Mouse (Mus musculus): ENCODE data around the gene Fhad1. TPM values are rescaled to one million over a fixed set of nuclear protein-coding genes. Genes with fewer than 3 reads are reported as not detected.
"Not testable (repeated sequence)": the region's sequence is repeated elsewhere in the genome, so short reads cannot be mapped to it uniquely, and the experiment has no call there.

The Fhad1 gene
- total RNA-seq, 2 experiments from 2014 or later: 2.7 to 2.9 TPM

DNA sequence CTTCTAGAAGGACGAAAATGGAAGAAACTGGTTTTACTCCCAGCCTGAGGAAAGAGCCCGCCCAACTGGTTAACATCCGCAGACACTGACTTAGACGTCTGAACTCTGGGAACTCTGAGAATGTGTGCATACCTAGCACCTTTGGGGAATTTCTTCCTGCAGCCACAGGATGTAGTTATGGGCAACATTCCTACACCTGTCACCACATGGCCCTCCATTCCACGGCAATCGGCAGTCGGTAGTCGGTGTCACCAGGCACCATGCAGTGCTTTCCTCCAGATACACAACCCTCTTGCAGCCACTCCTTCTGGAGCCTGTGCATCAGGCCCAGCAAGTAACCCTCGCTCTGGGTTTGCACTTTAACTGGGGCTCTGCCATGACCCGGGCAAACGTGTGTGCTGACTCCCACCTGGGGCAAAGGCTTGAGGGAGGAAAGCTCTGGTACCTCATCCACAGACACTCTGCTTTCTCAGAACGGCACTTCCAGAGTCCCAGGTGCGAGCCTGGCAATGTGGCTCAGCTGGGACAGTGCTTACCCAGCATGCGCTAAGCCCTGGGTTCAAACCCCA, 30.8 kb upstream of the Fhad1 start:
- intact Hi-C loops (cut with DNase I): no loop called here

DNA sequence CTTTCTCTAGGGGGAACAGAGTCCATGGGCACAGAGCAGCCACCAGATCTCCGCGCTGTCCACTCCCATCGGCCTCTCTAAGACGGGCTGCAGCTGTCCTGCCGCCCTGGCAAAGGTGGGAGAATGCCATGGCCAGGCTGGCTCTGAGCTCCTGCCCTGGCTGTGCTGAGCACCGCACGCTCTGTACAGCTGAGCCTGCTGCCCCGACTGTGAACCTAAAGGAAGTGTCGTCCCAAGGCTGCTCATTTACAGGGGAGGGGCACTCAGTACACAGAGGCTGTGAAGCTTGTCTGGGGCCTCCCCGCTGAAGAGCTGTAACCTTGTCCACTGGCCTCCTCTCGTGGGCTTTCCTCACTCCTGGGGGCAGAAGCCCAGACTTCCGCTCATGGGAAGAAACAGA, 29.6 kb upstream of the Fhad1 start:
- no peak for DNase-seq (ENCODE audit: low spot score in 2 of 2)
- intact Hi-C loops (cut with DNase I): no loop called here

More for the DNA sequence above, 30.8 kb upstream of the Fhad1 start:
- no peak for DNase-seq (ENCODE audit: low spot score in 2 of 2)

DNA sequence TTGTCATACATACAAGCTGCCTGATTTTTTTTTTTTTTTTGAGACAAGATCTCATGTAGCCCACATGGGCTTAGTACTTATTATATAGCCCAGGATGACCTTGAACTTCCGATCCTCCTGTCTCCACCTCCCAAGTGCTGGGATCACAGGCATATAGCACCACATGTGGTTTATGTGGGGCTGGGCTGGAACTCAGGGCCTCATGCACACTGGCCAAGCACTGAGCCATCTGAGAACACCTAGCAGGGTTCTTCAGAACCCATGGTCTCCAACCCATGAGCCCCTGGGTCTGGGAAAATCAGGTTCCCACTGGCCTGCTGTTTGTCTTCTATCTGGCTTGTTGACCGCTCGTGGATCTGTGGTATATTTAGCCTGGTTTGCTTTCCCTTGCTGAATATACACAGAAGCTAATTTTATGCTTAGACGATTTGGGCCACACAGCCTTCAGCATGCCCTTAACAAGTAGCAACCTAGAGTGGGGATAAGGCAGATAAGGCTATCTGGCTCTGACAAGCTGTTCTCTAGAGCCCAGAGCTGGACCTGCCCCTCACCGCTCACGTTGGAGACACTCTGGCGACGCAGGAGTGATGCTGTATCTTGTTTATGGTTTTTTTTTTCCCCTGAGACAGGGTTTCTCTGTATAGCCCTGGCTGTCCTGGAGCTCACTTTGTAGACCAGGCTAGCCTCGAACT, 24.9 kb upstream of the Fhad1 start:
- no peak for DNase-seq (ENCODE audit: low spot score in 2 of 2)
- intact Hi-C loops (cut with DNase I): no loop called here

DNA sequence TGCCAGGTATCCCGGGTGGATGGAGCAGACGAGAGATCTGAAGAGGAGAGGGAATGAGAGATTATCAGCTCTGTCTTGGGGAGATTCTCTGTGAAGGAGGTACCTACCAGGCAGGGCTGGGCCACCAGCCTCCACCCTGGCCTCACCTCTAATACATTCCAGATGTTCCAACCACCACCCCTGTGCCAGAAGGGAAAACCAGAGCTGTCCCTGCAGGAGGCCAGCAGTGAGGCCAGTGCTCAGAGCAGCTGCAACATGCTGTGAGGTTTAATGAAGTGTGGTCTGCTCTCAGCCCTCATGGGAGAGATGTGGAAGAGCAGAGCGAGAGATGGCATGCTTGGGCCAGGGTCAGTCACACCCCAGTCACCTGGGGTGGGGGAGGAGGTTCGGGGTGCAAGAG, 23.0 kb upstream of the Fhad1 start:
- intact Hi-C loops (cut with DNase I): no loop called here
- DNase-seq (ENCODE audit: low spot score in 2 of 2): no peak

DNA sequence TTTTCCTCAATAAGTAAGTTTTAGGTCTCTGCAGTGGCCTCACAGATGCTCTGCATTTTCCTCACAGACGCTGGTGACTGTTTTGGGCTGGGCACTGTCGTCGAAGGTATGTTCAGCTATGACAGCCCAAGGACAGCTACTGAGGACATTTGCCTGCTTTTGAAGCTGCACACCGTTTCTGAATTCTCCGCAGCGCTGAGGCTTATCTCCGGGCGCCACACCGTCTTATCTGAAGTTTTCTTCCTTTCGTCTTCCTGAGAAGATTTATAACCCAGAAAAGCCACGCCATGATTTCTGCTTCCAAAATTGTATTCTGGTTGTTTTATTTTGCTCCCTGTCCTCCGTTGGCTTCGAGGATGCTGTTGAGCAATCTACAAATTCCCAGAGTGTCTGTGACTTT, 13.7 kb upstream of the Fhad1 start:
- intact Hi-C loops (cut with DNase I): loop anchor here (5.0 kb wide), 1 partner anchor 54 kb away; the partner anchor contains the start of gene Tmem51
- DNase-seq (ENCODE audit: low spot score in 2 of 2): no peak

DNA sequence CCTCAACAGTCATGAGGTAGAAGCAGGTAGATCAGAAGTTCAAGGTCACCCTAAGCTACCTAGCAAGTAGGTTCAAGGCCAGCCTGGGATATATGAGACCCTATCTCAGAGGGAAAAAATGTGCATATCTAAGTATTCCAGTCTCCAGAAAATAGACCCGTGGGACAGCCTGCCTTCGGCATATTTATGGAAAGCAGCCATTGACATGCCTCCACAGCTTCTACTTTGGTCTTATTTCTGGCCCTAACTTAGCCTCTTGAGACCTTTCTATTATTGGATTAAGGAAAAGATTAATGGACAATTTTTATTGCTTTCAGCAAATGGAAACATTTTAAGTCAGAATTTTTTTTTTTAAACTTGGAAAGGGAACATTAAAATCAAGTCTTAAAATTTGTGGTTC, 12.1 kb upstream of the Fhad1 start:
- DNase-seq (ENCODE audit: low spot score in 2 of 2): no peak
- intact Hi-C loops (cut with DNase I): loop anchor here (5.0 kb wide), 1 partner anchor 55 kb away; the partner anchor contains the start of gene Tmem51

DNA sequence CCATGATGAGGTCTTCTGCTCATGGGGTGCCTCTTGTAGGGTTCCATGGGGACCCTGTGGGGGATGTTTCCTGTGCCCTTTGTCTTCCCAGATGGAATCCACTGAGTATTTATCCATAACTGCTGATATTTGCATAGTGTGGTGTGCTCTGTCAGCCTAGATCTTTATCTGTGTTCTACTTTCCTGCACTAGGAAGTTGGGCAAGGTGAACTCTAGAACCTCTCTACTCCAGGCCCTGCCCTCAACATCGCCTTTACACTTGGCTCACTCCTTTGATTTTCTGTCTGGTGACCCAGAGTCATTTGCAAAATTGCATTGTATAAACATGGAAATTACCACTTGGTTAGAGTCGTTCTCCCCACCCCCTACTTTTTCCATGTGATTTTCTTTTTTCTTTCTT, 9.7 kb upstream of the Fhad1 start:
- DNase-seq (ENCODE audit: low spot score in 2 of 2): no peak
- intact Hi-C loops (cut with DNase I): no loop called here

DNA sequence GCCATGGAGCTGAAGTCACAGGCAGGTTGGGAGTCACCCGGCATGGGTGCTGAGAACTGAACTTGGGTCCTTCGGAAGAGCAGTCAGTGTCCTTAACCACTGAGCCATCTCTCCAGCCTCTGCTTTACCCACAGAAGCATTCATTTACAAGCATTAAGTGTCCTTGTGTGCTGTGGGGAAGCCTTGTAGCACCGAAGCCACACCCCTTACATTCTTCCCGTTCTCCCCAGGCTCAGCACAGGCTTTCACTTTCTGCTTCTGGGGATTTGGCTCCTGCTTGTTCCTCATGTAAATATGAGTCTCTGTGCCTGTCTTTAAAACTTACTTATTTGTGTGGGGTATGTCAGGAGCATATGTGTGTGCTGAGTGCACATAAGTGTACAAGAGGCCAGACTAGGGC, 8.3 kb upstream of the Fhad1 start:
- no peak for DNase-seq (ENCODE audit: low spot score in 2 of 2)
- intact Hi-C loops (cut with DNase I): no loop called here

DNA sequence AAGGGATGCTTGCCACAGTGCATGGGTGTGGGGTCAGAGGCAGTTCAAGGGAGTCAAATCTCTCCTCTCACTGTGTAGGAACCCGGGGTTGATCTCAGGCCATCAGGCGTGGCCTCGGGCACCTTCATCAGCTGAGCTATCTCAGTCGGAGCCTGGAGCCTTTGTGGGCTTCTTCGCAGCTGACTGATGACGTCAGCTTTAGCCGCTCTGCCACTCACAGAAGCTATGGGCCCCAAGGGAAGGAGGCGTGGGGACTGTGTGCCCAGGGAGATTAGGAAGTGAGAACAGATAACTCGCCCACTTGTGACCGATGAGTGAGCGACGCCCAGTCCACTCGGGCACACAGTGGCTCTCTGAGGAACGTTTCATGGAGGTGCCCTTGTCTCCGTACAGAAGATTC, 2.8 kb upstream of the Fhad1 start:
- intact Hi-C loops (cut with DNase I): no loop called here

DNA sequence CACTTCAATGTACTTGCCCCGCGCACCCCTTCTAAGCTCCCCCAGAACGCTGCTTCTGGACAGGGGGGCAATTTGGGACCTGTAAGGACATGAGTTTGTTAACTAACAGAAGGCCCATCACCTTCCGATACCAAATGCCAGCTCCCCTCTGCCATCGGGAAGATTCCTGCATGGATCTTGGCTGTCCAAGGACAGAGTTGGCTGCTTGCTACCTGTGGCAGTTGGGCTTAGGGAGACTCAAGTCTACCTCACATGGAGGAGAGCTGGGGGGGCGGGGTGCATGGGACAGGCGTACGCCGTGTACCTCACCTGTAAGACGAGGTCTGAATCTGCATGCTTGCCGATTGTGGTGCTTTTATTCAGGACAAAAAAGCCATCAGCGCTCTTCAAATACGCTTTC, 3.6 kb downstream of the Fhad1 start:
- intact Hi-C loops (cut with DNase I): loop anchor here (5.0 kb wide), 1 partner anchor 71 kb away; the partner anchor contains the start of gene Tmem51
- no peak for DNase-seq (ENCODE audit: low spot score in 2 of 2)

More for the DNA sequence above, 2.8 kb upstream of the Fhad1 start:
- no peak for DNase-seq (ENCODE audit: low spot score in 2 of 2)

DNA sequence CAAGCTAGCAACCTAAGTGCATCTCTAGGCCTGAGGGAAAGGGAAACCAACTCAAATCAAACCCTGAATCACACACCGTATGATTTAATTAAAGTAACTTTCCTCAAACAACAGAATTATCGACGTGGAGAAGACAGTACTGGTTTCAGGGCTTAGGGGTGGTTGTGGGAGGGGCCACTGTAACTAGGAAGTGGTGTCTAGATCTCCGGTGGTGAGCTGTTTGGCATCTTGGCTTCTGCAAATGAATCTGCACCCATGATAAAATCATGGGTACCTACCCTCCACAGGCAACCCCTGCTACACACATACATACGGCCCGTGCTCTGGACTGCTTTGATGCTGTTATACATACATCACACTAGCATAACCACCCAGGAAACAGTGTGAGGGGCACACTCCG, 4.4 kb downstream of the Fhad1 start:
- DNase-seq (ENCODE audit: low spot score in 2 of 2): no peak
- intact Hi-C loops (cut with DNase I): loop anchor here (5.0 kb wide), 1 partner anchor 72 kb away; the partner anchor contains the start of gene Tmem51

DNA sequence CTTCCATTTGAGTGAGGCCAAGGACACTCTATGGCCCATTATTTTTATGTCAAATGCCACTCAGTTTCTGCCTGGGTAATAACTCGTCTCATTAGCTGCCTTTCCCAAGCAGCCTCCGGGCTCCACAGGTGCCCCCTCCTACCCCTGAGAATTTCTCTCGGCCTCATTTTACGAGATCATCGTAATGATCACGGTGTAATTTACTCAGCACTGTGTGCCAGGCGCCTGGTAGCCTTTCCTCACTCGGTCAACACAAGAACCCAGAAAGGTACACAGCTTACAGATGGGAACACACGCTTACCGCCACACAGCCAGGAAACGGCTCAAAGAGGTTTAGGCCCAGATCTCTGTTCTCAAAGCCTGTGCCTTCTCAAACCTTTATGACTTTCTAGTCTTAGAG, 6.7 kb downstream of the Fhad1 start:
- no peak for DNase-seq (ENCODE audit: low spot score in 2 of 2)
- intact Hi-C loops (cut with DNase I): no loop called here

DNA sequence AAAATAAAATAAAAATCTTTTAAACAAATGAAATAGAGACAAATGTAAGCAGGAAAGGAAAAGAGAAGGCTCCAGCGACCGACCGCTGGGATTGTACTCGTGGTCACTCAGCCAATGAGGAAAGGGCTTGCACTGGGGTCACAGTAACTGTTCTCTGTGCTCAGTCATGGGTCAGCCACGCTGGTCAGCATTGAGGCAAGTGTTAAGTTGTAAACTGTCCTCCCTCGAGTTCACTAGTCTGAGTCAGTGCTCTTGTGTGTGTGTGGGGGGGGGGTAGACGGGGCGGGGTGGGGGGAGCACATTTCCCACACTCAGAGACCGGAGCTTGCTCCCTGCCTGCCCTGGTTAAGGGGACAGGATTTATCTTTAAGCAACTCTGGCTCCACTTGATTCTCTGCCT, 14.3 kb downstream of the Fhad1 start:
- no peak for DNase-seq (ENCODE audit: low spot score in 2 of 2)
- intact Hi-C loops (cut with DNase I): no loop called here

DNA sequence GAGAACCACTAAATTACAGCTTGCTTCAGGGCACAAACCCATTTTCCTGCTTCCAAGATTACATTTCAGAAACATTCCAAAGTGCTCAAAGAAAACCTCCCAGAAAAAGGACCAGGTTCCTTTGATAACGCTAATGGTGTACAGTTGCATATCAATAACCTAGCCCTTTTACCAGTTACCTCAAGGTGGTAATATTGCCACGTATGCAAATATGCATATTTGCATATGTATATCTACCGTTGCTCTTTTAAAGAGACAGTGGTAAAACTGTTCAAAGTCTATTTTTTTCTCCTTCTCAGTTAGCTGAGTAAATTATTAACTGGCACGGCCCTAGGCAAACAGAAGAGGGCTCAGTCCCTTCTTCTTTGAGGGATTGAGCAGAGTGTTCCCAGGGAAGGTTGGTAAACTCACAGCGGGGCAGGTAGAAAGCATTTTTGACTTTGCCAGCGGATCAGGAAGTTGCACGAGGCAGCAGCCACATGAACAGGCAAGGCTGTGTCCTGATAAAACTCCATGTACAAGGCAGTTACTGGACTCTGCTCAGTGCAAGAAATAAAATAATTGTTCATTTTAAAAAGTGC, 15.3 kb downstream of the Fhad1 start:
- DNase-seq (ENCODE audit: low spot score in 2 of 2): no peak
- intact Hi-C loops (cut with DNase I): no loop called here

DNA sequence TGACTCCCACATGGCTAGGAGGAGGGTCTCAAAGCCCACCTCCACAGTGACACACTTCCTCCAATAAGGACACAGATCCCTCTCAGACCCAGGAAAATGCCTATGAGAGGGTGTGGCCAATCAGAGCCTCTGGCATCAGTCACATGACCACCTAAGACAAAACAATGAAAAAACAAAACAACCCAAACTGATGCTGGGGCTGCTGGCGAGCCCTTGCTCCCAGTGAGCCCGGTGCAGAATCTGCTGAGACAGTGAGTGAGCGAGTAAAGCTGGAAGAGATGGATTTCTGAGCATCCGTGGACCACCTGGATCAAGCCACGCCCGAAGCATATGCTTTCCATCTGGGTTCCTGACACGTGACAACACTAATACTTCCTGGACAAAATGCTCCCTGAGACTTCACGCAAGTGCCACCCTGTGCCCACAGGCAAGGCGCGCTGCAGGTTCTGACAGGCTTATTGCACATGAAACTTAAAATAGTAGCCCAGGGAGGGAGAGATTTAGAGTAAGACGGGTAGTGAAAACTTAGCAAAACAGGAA, 16.5 kb downstream of the Fhad1 start:
- intact Hi-C loops (cut with DNase I): no loop called here
- no peak for DNase-seq (ENCODE audit: low spot score in 2 of 2)

DNA sequence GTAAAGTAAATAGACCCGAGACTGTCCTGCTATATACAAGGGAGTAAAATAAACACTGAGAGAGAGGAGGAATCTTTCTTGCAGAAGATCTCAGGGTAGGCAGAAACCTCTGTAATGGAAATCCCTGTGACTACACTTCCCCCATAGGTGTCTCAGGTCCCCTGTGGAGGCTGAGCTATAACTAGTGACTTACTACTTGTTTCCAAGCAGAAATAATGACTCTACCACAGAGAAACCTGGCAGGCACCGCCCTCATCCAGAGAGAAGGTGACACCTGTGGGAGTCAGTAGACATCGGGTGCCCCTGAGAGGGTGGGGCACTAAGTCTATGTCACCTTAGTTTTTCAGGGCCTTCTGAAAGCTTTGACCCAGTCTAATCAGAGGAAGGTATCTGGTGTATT, 18.0 kb downstream of the Fhad1 start:
- intact Hi-C loops (cut with DNase I): no loop called here
- no peak for DNase-seq (ENCODE audit: low spot score in 2 of 2)

DNA sequence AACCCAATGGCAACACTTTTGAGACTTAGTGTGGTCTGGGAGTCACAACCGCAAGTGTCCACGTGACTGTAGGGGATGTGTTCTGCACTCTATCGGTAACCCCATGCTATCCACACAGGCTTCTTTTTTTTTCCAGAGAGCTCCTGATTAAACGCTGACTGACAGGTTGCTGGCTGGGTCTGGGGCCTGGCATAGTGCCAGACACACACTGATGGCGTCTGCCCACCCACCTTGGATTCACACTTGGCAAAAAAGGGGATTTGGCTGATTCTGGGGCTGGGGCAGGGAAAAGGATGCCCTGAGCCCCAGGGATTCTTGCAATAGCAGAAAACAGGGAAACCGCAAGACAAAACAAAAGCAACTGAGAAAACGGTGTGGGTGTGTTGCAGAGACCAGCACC, 18.8 kb downstream of the Fhad1 start:
- no peak for DNase-seq (ENCODE audit: low spot score in 2 of 2)
- intact Hi-C loops (cut with DNase I): no loop called here

DNA sequence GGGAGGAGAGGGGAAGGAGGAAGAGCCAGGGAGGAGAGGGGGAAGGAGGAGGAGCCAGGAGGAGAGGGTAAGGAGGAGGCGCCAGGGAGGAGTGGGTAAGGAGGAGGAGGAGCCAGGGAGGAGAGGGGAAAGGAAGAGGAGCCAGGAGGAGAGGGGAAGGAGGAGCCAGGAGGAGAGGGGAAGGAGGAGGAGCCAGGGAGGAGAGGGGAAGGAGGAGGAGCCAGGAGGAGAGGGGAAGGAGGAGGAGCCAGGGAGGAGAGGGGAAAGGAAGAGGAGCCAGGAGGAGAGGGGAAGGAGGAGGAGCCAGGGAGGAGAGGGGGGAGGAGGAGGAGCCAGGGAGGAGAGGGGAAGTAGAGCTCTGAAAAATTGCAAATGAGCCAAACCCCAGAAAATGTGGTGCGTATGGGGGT, 20.8 kb downstream of the Fhad1 start:
- intact Hi-C loops (cut with DNase I): not testable (repeated sequence)

DNA sequence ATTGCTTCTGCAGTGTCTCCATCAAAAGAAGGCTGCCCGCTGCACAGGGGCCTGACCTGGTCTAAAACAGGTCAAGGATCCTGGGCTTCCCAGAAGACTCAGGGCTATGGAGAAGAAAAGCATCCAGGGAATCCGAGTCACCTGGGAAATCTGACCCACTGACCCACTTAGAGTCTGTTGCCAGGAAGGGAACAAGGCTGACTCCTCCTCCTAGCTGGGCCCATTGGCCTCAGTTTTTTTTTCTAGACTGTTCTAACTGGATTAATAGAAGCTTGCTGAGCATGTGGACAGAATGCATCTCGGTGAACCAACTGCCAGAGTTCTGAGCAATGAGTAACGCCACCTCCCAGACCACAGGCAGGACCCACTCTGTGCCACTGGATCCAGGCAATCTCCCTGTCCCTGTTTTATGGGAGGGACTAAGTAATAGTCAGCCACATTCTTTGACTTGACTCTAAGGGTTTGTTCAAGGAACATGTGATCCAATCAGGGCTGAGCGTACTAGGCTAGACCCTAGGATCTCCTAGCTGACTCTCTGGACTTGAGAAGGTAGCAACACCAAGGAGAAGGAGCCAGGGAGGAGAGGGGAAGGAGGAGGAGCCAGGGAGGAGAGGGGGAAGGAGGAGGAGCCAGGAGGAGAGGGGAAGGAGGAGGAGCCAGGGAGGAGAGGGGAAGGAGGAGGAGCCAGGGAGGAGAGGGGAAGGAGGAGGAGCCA, 21.4 kb downstream of the Fhad1 start:
- intact Hi-C loops (cut with DNase I): no loop called here

More for the DNA sequence above, 20.8 kb downstream of the Fhad1 start:
- DNase-seq (ENCODE audit: low spot score in 2 of 2): not testable (repeated sequence)

More for the DNA sequence above, 21.4 kb downstream of the Fhad1 start:
- no peak for DNase-seq (ENCODE audit: low spot score in 2 of 2)
